Mouse (Mus musculus) gastrocnemius, postnatal 14 days (tissue): Measurements from ENCODE around the gene Inava. TPM values are rescaled to one million over a fixed set of nuclear protein-coding genes. Genes with fewer than 3 reads are reported as not detected.

Experiments used
- DNase-seq: peaks from one replicate; pipeline ENCODE4 v3.0.0; 2021; ENCODE audit warnings: mixed read lengths
- intact Hi-C: fragments of 180-260 bp; cut with DNase I; formaldehyde crosslinking; loops from one replicate; pipeline ENCODE4 v1.15.1; 2025; ENCODE audit warnings: low total_unique reads
- total RNA-seq, 2 experiments: library from RNA; stranded (reverse); gene quantifications; 2 replicates each; pipeline ENCODE4 v1.2.3; 2021

The Inava gene
- total RNA-seq, 2 experiments from 2014 or later: not detected

GRCm38 (mm10) chr1:136174101-136174606 lies 59.9 kb downstream of the Inava start:
- intact Hi-C loops: loop anchor here (5.0 to 10.0 kb wide), 3 partner anchors 127 to 351 kb away; no protein-coding TSS in a partner anchor
- no peak for DNase-seq

- no peak for DNase-seq
- intact Hi-C loops: loop anchor here (5.0 to 10.0 kb wide), 3 partner anchors 125 to 352 kb away; no protein-coding TSS in a partner anchor
These were observed 61.4 kb downstream of the Inava start for GRCm38 (mm10) chr1:136172696-136173095.

GRCm38 (mm10) chr1:136170109-136170508 lies 64.0 kb downstream of the Inava start:
- DNase-seq: peak; percentile 71
- intact Hi-C loops: loop anchor here (5.0 to 10.0 kb wide), 3 partner anchors 123 to 355 kb away; no protein-coding TSS in a partner anchor

- DNase-seq: no peak
- intact Hi-C loops: no loop called here
These were observed 66.4 kb downstream of the Inava start for GRCm38 (mm10) chr1:136167657-136168056.

GRCm38 (mm10) chr1:136165436-136165835 lies 68.6 kb downstream of the Inava start:
- intact Hi-C loops: no loop called here
- no peak for DNase-seq

Other genes starting within 250 kb of the Inava start
- gene Igfn1, start 227.9 kb downstream of the Inava start, total RNA-seq: 10 to 100 TPM in 1 of 2 experiments, 1 to 10 TPM in 1; 5.9 to 13.0 TPM
- gene Tmem9, start 226.1 kb downstream of the Inava start, total RNA-seq: 10 to 100 TPM; 11.2 to 15.5 TPM
- gene Ascl5, start 183.5 kb downstream of the Inava start, total RNA-seq: not detected
- gene Cacna1s, start 181.5 kb downstream of the Inava start, total RNA-seq: 100 to 1,000 TPM; 557 to 583 TPM
- under 1 TPM; 0.40 to 0.76 TPM for gene Kif21b, start 102.9 kb downstream of the Inava start, total RNA-seq
- gene Mroh3, start 21.4 kb downstream of the Inava start, total RNA-seq: not detected
- gene Gpr25, start 26.6 kb upstream of the Inava start, total RNA-seq: not detected
- gene Camsap2, start 111.8 kb upstream of the Inava start, total RNA-seq: 10 to 100 TPM; 14.7 to 15.8 TPM
- 10 to 100 TPM; 11.5 to 13.3 TPM for gene Ddx59, start 181.0 kb upstream of the Inava start, total RNA-seq
- 1 to 10 TPM in 1 of 2 experiments, under 1 TPM in 1; 0.92 to 1.3 TPM for gene Kif14, start 232.1 kb upstream of the Inava start, total RNA-seq